Mouse (Mus musculus): ENCODE measurements around the gene Ppp1r37. TPM values are rescaled to one million over a fixed set of nuclear protein-coding genes. Genes with fewer than 3 reads are reported as not detected.

Ppp1r37 gene
- polyA plus RNA-seq, 1 experiment from 2014 or later, result 33.2 TPM

DNA sequence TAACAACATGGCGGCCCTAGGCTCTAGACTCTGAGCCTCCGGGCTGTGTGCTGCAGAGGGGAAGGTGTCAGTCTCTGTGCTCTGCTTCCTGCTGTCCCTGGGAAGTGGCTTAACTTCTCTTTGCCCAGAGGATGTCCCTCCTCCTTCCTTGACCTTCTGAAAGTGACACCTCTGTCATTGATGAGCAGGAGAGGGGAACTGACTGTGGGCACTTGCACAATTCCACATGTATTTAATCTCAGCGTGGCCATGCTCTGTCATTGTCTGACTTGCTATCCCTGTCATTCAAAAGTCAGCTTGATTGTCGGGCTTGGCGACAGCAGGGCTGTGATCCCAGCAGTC lies 66.7 kb downstream of the Ppp1r37 start:
- Histone ChIP-seq H3K27me3 (peaks cover 22% of the 10 kb centered on the region), H3K4me2 (no peak overlapping the region), H3K36me3 (no peaks in the 10 kb centered on the region), H3K27ac (no peak overlapping the region), H3K4me3 (replicated peaks) (no peak overlapping the region), H3K9ac (replicated peaks) (no peak overlapping the region), H3K4me1 (replicated peaks) (peaks cover 15% of the 10 kb centered on the region), H3K9me3 (no peaks in the 10 kb centered on the region)
- ATAC-seq (ENCODE audit: insufficient number of reproducible peaks, insufficient read depth, low FRiP score, low TSS enrichment, low read depth), result no peak
- WGBS, result 77% methylated on average over 5 of the region's 5 CpGs

DNA sequence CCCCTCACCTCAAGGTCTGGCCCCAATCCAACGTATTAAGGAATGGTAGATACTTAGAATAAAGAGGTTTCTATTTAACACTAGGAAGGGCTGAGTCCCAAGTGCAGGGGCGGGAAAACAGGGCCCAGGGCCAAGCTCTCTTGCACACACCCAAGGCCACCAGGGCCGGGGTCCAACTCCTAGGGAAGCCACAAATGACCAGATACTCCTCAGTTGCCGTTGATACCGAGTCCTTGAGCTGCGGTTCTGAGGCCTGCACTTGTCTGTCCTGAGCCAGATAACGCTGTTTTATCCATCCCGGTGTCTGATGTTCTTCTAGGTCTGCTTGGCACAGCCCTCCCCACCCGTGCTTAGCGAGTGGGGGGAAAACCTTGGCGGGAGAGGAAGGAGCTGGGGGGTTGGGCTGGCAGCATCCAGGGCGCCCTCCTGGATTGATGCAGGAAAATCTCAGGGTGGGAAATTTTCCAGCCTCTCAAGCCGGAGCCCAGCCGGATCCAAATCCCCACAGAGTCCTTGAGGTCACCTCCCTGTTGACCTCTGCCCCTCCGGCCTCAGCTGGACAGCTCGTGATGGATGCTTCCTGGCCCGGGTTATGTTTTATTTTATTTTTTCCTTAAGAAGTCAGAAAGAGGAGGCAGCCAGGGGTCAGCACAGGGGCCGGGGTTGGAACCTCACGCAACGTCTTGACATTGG lies 67.2 kb downstream of the Ppp1r37 start:
- no peak overlapping the region for H3K9ac ChIP-seq (replicated peaks)
- no peaks in the 10 kb centered on the region for H3K36me3 ChIP-seq
- no peaks in the 10 kb centered on the region for H3K9me3 ChIP-seq
- H3K27me3 ChIP-seq, result peaks cover 28% of the 10 kb centered on the region
- no peak overlapping the region for H3K4me3 ChIP-seq (replicated peaks)
- H3K4me1 ChIP-seq (replicated peaks), result peaks cover 15% of the 10 kb centered on the region
- ATAC-seq (ENCODE audit: insufficient number of reproducible peaks, insufficient read depth, low FRiP score, low TSS enrichment, low read depth), result no peak
- H3K27ac ChIP-seq, result no peak overlapping the region
- 63% methylated on average over 20 of the region's 20 CpGs for WGBS
- H3K4me2 ChIP-seq, result no peak overlapping the region

DNA sequence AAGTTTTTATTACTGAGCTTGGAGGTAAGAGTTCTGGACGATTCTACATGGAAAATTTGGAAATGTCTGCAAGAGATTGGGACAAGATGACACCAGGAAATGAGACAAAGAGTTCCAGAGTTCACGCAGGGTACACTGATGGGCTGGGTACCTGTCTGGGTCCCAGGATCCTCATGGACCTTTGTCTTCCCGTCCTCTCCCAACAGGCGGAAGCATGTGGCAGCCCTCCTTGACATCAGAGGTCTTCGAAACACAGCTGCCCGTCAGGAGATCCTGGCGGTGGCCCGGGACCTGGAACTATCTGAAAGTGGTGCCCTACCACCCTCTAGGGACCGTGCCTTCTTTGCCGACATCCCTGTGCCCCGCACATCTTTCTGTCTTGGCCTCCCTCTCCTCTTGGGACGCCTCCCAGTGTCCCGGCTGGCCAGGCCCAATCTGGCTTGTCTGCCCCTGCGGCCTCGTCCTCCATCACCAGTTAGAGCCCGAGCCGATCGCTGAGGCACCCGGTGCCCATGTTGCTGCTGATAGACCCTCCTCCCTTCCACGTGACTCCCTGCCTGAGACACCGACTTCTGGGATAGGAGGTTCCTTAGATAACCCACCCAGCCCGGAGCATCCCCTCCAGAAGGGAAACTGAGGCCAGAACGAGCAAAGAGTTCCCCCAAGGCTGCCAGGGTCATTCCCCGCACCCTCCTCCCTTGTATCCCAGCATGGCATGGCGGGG lies 68.0 kb downstream of the Ppp1r37 start:
- Histone ChIP-seq H3K9ac (replicated peaks) (no peak overlapping the region), H3K36me3 (no peaks in the 10 kb centered on the region), H3K4me3 (replicated peaks) (no peak overlapping the region), H3K27me3 (peaks cover 35% of the 10 kb centered on the region), H3K4me2 (no peak overlapping the region), H3K27ac (no peak overlapping the region), H3K9me3 (no peaks in the 10 kb centered on the region), H3K4me1 (replicated peaks) (peaks cover 15% of the 10 kb centered on the region)
- 85% methylated on average over 25 of the region's 25 CpGs for WGBS
- no peak for ATAC-seq (ENCODE audit: insufficient number of reproducible peaks, insufficient read depth, low FRiP score, low TSS enrichment, low read depth)

DNA sequence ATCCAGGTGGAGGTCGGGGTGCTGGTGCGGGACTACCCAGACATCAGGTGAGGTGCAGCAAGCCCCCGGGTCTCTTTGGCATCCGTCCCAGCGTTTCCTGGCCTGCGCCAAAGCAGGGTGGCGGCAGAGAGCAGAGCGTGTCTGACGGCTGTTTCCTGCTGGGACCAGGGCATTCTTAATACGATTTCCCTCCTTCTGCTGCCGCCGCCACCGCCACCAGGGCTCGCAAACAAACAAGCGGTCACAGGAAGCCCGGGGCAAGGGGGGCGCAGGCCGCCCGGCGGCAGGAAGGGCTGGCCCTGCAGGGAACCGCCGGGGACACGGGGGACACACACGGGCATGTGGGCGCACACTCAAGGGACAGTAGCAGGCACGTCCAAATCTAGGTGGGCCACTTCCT lies 71.1 kb downstream of the Ppp1r37 start:
- peak overlapping the region; percentile 67; the same call in 1 of the 2 replicates for H3K27ac ChIP-seq
- peak overlapping the region; percentile 33 for H3K4me3 ChIP-seq (replicated peaks)
- no peaks in the 10 kb centered on the region for H3K36me3 ChIP-seq
- H3K4me2 ChIP-seq, result peak overlapping the region; percentile 57
- peaks cover 64% of the 10 kb centered on the region for H3K27me3 ChIP-seq
- ATAC-seq (ENCODE audit: insufficient number of reproducible peaks, insufficient read depth, low FRiP score, low TSS enrichment, low read depth), result no peak
- no peaks in the 10 kb centered on the region for H3K9me3 ChIP-seq
- peaks cover 17% of the 10 kb centered on the region for H3K4me1 ChIP-seq (replicated peaks)
- H3K9ac ChIP-seq (replicated peaks), result peak overlapping the region; percentile 60
- WGBS, result 4% methylated on average over 26 of the region's 26 CpGs

- Histone ChIP-seq H3K27ac (0 out of 2 replicates have a peak overlapping the region, but pooled peaks have one; percentile 17), H3K4me2 (peak overlapping the region; percentile 50), H3K27me3 (peaks cover 69% of the 10 kb centered on the region), H3K4me1 (replicated peaks) (peaks cover 17% of the 10 kb centered on the region), H3K9ac (replicated peaks) (peak overlapping the region; percentile 27; the same call in 1 of the 2 replicates), H3K9me3 (no peaks in the 10 kb centered on the region), H3K36me3 (no peaks in the 10 kb centered on the region), H3K4me3 (replicated peaks) (peak overlapping the region; percentile 32)
- 4% methylated on average over 31 of the region's 31 CpGs for WGBS
- ATAC-seq (ENCODE audit: insufficient number of reproducible peaks, insufficient read depth, low FRiP score, low TSS enrichment, low read depth), result 0 out of 2 replicates have a peak, but pooled peaks have one; percentile 35
Measured at GRCm38 (mm10) chr7:19489525-19489924, 73.4 kb downstream of the Ppp1r37 start.

DNA sequence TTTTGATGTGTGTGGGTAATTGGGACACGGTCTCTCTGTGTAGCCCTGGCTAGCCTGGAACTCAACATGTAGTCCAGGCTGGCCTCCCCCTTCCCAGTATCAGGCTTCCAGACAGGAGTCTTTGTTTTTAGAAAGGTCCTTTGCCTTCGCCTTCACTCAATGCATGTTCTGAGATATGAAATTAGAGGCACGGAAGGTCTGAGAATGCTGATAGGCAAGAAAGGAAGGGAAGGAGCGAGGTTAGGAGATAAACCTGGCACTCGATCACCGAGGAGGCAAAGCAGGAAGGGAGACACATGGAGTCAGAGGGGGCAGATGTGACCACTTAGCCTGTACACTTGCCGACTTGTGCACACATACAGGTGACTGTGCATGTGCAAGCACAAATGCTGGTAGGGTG lies 76.3 kb downstream of the Ppp1r37 start:
- H3K9ac ChIP-seq (replicated peaks), result no peak overlapping the region
- no peak for ATAC-seq (ENCODE audit: insufficient number of reproducible peaks, insufficient read depth, low FRiP score, low TSS enrichment, low read depth)
- peaks cover 7% of the 10 kb centered on the region; the same call in 1 of the 2 replicates for H3K4me1 ChIP-seq (replicated peaks)
- no peak overlapping the region for H3K4me2 ChIP-seq
- H3K36me3 ChIP-seq, result no peaks in the 10 kb centered on the region
- 89% methylated on average over 7 of the region's 7 CpGs for WGBS
- H3K9me3 ChIP-seq, result no peaks in the 10 kb centered on the region
- H3K27ac ChIP-seq, result no peak overlapping the region
- H3K27me3 ChIP-seq, result peaks cover 53% of the 10 kb centered on the region
- no peak overlapping the region for H3K4me3 ChIP-seq (replicated peaks)

DNA sequence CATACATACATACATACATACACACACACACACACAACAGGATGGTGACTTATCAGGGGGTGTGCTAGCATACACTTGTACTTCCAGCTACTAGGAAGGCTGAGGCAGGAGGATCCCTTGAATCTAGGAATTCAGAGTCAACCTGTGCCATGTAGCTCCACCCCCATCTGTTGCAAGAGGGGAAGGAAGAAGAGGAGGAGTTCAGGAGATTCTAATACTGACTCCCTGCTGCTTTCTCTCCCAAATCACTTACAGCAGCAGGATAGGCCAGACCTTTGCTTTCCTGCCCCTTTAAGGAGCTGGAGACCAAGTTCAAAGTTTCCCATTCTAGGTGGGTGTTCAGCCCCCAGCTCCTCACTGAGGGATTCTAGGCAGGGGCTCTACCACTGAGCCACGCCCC lies 77.4 kb downstream of the Ppp1r37 start:
- Histone ChIP-seq H3K4me1 (replicated peaks) (0 out of 2 replicates have a peak, but pooled peaks cover 7% of the 10 kb centered on the region), H3K4me2 (no peak overlapping the region), H3K27me3 (peaks cover 42% of the 10 kb centered on the region), H3K9ac (replicated peaks) (no peak overlapping the region), H3K36me3 (no peaks in the 10 kb centered on the region), H3K4me3 (replicated peaks) (no peak overlapping the region), H3K9me3 (no peaks in the 10 kb centered on the region), H3K27ac (no peak overlapping the region)
- no peak for ATAC-seq (ENCODE audit: insufficient number of reproducible peaks, insufficient read depth, low FRiP score, low TSS enrichment, low read depth)
- WGBS, result 89% methylated on average over 1 of the region's 1 CpGs

DNA sequence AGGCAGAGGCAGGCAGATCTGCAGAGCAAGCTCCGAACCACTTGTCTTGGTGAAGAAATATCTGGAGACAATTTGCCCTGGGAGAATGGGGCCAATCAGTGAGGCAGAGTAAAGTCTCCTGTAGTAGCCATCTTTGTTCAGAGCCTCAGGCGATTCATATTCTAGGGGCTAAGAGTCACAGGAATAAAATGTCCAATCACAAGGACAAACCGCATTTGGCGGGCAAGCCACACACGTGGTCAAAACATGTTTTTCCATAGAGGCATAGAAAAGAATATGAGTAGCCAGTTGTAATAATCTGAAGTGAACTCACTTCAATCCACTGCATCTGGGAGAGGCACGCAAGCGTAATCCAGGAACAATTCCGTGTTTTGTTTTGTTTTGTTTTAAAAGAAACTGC lies 79.6 kb downstream of the Ppp1r37 start:
- no peak for ATAC-seq (ENCODE audit: insufficient number of reproducible peaks, insufficient read depth, low FRiP score, low TSS enrichment, low read depth)
- no peak overlapping the region for H3K4me3 ChIP-seq (replicated peaks)

More for the DNA sequence above, 79.6 kb downstream of the Ppp1r37 start:
- peaks cover 27% of the 10 kb centered on the region for H3K27me3 ChIP-seq
- 80% methylated on average over 8 of the region's 8 CpGs for WGBS
- H3K4me2 ChIP-seq, result no peak overlapping the region
- no peaks in the 10 kb centered on the region for H3K4me1 ChIP-seq (replicated peaks)
- no peak overlapping the region for H3K9ac ChIP-seq (replicated peaks)
- no peaks in the 10 kb centered on the region for H3K36me3 ChIP-seq
- H3K9me3 ChIP-seq, result no peaks in the 10 kb centered on the region
- H3K27ac ChIP-seq, result no peak overlapping the region

Other genes starting within 250 kb of the Ppp1r37 start
- 92.3 and 105 TPM in 2 replicates for gene Ercc1, start 218.3 kb downstream of the Ppp1r37 start, polyA plus RNA-seq (2016; fragmentation: Nextera tagmentation; extraction: Ambion mirVana)
- 28.4 TPM in 2 replicates for gene Cd3eap, start 203.6 kb downstream of the Ppp1r37 start, polyA plus RNA-seq (2016; fragmentation: Nextera tagmentation; extraction: Ambion mirVana)
- gene Ppp1r13l, start 203.3 kb downstream of the Ppp1r37 start, polyA plus RNA-seq (2016; fragmentation: Nextera tagmentation; extraction: Ambion mirVana), result 7.1 and 9.3 TPM in 2 replicates
- 22.9 and 23.8 TPM in 2 replicates for gene Ercc2, start 181.1 kb downstream of the Ppp1r37 start, polyA plus RNA-seq (2016; fragmentation: Nextera tagmentation; extraction: Ambion mirVana)
- gene Klc3, start 159.0 kb downstream of the Ppp1r37 start, polyA plus RNA-seq (2016; fragmentation: Nextera tagmentation; extraction: Ambion mirVana), result 6.7 and 7.8 TPM in 2 replicates
- 0.25 and 0.42 TPM in 2 replicates for gene Ckm, start 158.3 kb downstream of the Ppp1r37 start, polyA plus RNA-seq (2016; fragmentation: Nextera tagmentation; extraction: Ambion mirVana)
- gene Mark4, start 104.3 kb downstream of the Ppp1r37 start, polyA plus RNA-seq (2016; fragmentation: Nextera tagmentation; extraction: Ambion mirVana), result 13.5 and 13.6 TPM in 2 replicates
- gene Exoc3l2, start 99.7 kb downstream of the Ppp1r37 start, polyA plus RNA-seq (2016; fragmentation: Nextera tagmentation; extraction: Ambion mirVana), result 1.5 and 1.8 TPM in 2 replicates
- 3.6 and 4.1 TPM in 2 replicates for gene Bloc1s3, start 54.7 kb downstream of the Ppp1r37 start, polyA plus RNA-seq (2016; fragmentation: Nextera tagmentation; extraction: Ambion mirVana)
- gene Trappc6a, start 54.7 kb downstream of the Ppp1r37 start, polyA plus RNA-seq (2016; fragmentation: Nextera tagmentation; extraction: Ambion mirVana), result 79.4 and 80.0 TPM in 2 replicates
- 0.14 TPM in 1 of 2 replicates, not detected in the other for gene Nkpd1, start 45.2 kb downstream of the Ppp1r37 start, polyA plus RNA-seq (2016; fragmentation: Nextera tagmentation; extraction: Ambion mirVana)
- gene Zfp296, start 14.2 kb upstream of the Ppp1r37 start, polyA plus RNA-seq (2016; fragmentation: Nextera tagmentation; extraction: Ambion mirVana), result 0.38 and 0.61 TPM in 2 replicates
- gene Gemin7, start 14.5 kb upstream of the Ppp1r37 start, polyA plus RNA-seq (2016; fragmentation: Nextera tagmentation; extraction: Ambion mirVana), result 167 and 170 TPM in 2 replicates
- gene Clasrp, start 41.4 kb upstream of the Ppp1r37 start, polyA plus RNA-seq (2016; fragmentation: Nextera tagmentation; extraction: Ambion mirVana), result 77.4 and 78.4 TPM in 2 replicates
- gene Relb, start 66.4 kb upstream of the Ppp1r37 start, polyA plus RNA-seq (2016; fragmentation: Nextera tagmentation; extraction: Ambion mirVana), result 5.8 and 7.3 TPM in 2 replicates
- gene Clptm1, start 102.0 kb upstream of the Ppp1r37 start, polyA plus RNA-seq (2016; fragmentation: Nextera tagmentation; extraction: Ambion mirVana), result 92.6 and 94.2 TPM in 2 replicates
- 0.97 TPM in 1 of 2 replicates, not detected in the other for gene Apoc2, start 114.9 kb upstream of the Ppp1r37 start, polyA plus RNA-seq (2016; fragmentation: Nextera tagmentation; extraction: Ambion mirVana)
- not detected in 2 replicates for gene Gm44805, start 118.3 kb upstream of the Ppp1r37 start, polyA plus RNA-seq (2016; fragmentation: Nextera tagmentation; extraction: Ambion mirVana)
- gene Apoc4, start 118.4 kb upstream of the Ppp1r37 start, polyA plus RNA-seq (2016; fragmentation: Nextera tagmentation; extraction: Ambion mirVana), result not detected in 2 replicates
- 4.6 and 7.0 TPM in 2 replicates for gene Apoc1, start 129.6 kb upstream of the Ppp1r37 start, polyA plus RNA-seq (2016; fragmentation: Nextera tagmentation; extraction: Ambion mirVana)
- 114 and 131 TPM in 2 replicates for gene Apoe, start 136.1 kb upstream of the Ppp1r37 start, polyA plus RNA-seq (2016; fragmentation: Nextera tagmentation; extraction: Ambion mirVana)
- 166 and 174 TPM in 2 replicates for gene Tomm40, start 152.4 kb upstream of the Ppp1r37 start, polyA plus RNA-seq (2016; fragmentation: Nextera tagmentation; extraction: Ambion mirVana)
- gene Nectin2, start 187.4 kb upstream of the Ppp1r37 start, polyA plus RNA-seq (2016; fragmentation: Nextera tagmentation; extraction: Ambion mirVana), result 65.0 and 74.9 TPM in 2 replicates
- gene Bcam, start 207.9 kb upstream of the Ppp1r37 start, polyA plus RNA-seq (2016; fragmentation: Nextera tagmentation; extraction: Ambion mirVana), result 59.7 and 63.3 TPM in 2 replicates
- 2.8 and 3.1 TPM in 2 replicates for gene Cblc, start 233.7 kb upstream of the Ppp1r37 start, polyA plus RNA-seq (2016; fragmentation: Nextera tagmentation; extraction: Ambion mirVana)